Mouse (Mus musculus) 416B (cell line): Measurements from ENCODE around the gene Krt84.
A peak's percentile ranks its signal among the peaks of the same experiment; 100 is the strongest.
"Not testable (repeated sequence)": the region's sequence is repeated elsewhere in the genome, so short reads cannot be mapped to it uniquely, and the experiment has no call there.

Experiments
- DNase-seq: peaks from one replicate; pipeline ENCODE4 v3.0.0; 2011; ENCODE audit warnings: low read depth

Gene Krt84

DNA sequence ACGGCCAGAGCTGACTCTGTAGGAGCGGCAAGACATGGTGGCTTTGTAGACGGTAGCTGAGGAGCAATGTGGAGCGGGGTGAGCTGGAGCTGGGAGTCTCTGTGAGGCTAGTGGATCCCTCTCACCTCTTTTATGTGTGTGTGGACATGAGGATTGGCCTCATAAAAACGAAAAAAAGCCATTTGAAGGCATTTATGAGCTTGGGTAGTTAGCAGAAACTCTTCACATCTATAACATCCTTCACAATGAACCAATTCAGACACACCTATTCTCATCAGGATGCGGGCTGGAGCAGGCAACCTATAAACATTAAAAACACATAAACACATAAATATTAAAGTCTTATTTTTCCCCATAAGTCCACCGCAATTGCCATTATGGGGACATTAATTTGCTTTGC is at the start of gene Krt84:
Krt84 (minus strand) TSS at position 101 of the 400 bp plus-strand sequence.
- DNase-seq = no peak

DNA sequence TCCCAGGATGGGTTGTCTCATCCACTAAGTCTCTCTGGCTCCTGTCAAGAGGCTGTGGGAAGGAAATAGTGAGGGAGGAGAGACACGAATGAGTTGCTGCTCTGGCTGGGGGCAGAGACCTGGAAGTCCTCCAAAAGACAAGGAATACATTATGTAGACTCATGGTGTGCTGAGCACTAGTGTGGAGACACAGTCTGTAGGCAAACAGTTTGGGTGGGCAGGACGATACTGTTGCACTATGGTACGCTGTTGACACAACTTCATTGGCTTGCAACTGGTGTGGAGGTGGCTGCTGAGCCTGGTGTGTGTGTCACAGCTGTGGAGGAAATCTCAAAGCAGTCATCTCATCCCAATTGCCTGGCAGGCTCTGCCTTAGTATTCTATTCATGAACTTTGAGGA is 49.1 kb upstream of the Krt84 start:
- no peak for DNase-seq

DNA sequence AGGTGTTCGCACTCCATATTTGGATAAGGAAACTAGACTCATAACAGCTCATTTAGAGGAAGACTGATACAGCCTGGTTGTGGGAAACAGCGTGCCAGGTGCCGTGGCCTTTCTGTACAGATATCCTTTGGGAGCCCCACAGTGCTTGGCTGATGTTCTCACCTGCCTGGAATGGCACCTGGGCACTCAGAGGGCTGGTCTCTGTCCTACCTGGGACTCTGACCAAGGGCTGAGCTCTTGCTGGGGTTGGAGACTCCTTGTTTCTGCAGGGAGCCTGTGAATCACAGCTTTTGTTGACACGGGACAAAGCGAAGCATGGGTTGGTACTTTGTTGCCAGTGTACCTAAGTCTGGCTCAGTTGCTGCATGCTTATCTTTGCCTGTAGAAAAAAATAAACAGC is 42.9 kb upstream of the Krt84 start:
- no peak for DNase-seq

GRCm38 (mm10) chr15:101573796-101574345 is 41.3 kb upstream of the Krt84 start, which contains the start of gene Krt75:
Gene Krt75, minus strand, starts transcription at chr15:101573904.
- DNase-seq = no peak

- peak; percentile 25 for DNase-seq
Observed at GRCm38 (mm10) chr15:101567780-101568179, 35.2 kb upstream of the Krt84 start.

DNA sequence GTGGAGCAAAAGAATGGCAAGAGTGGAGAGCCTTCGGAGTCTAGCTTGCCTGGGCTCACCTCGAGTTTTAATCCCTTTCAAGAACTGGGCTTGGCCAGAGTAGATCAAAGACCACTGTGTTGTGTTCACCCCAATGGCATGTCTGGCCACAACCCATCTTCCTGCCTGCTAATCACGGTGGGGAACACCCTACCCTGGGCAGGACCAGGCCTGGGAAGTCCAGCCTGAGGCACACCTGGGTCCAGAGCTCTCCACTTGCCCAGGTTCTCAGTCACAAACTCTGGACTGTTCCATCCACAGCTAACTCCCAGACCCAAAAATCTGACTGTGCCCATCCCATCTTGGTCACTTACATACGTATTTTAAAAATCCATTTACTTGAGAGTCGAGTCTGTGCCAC is 30.2 kb upstream of the Krt84 start, which contains the start of gene Krt90:
Krt90 (minus strand) TSS at position 101 of the 400 bp plus-strand sequence.
- no peak for DNase-seq

GRCm38 (mm10) chr15:101558034-101558646 is 25.5 kb upstream of the Krt84 start:
- no peak for DNase-seq

- DNase-seq = no peak
Observed at GRCm38 (mm10) chr15:101553169-101553568, 20.5 kb upstream of the Krt84 start.

DNA sequence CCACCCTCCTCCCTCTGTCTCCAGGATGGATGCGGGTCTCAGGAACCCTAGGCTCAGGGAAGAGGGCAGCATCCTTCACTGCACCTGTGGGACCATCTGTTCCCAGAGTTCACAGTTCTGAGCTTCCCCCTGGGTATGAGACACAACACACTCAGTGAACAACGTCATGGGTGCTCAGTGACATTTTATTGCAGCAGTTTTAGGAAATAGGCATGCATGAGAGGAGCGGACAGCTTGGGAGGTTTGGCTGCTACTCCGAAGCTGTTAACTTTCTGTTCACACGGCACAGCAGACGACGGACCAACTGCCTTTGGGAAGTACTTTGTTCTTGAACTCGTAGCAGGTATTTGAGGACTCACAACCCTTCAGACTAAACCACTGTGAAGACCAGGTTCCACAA is 19.6 kb upstream of the Krt84 start:
- no peak for DNase-seq

DNA sequence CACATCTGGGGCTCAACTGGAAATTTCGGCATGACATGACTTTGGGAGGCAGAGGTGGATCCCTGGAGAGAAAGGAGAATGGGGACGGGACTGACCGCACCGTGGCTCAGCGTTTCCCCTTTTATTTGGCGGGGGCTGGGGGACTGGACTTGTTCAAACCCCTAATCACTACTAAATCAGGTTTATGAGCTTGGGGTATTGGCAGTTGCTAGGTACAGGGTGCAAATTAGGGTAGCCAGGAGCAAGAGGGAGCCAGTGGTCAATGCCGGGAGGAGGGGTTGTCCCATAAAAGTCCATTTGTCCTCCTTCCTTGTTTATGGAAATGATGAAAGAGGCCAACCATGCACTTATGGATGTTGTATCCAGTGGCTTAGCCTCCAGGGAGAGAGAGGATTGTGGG is 17.9 kb upstream of the Krt84 start, which contains the start of gene Krt82:
Krt82 (minus strand) TSS at position 101 of the 400 bp plus-strand sequence.
- no peak for DNase-seq

DNA sequence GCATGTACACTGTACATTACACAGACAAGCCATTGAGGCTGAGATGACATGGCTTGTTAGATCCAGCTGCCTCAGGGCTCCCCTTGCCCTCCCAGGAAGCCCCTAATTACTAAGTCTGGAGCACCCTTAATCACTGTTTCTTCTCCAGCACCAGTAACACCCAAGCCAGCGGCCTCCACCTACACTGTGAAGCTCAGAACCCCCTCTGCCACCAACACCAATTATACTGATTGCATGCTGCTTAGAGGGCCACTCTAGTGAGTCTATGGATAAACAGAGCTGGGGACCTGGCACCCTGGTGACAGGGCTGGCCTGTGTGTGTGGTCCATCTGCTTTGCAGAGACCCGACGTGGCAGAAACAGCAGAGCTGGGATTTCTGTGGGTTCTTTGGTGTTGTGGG is 11.9 kb upstream of the Krt84 start:
- no peak for DNase-seq

- peak; percentile 5 for DNase-seq
Observed at GRCm38 (mm10) chr15:101542543-101542942, 9.9 kb upstream of the Krt84 start.

DNA sequence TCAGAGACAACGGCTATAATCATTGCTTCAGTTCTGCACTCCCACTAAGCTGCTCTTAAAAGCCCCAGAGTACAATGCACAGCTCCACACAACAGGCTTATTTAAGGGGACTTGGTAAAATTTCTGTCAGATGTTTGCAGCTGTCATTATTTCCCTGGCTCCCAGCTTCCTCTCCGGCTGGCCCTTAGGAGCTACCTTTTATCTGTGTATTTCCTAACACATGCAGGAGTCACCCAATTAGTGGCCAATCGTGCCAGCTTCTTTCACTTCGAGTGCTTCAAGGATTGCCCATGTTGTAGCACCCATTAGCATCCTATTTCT is 5.9 kb upstream of the Krt84 start:
- no peak for DNase-seq

GRCm38 (mm10) chr15:101537864-101538579 is 5.4 kb upstream of the Krt84 start:
- peak; percentile 5 for DNase-seq

DNA sequence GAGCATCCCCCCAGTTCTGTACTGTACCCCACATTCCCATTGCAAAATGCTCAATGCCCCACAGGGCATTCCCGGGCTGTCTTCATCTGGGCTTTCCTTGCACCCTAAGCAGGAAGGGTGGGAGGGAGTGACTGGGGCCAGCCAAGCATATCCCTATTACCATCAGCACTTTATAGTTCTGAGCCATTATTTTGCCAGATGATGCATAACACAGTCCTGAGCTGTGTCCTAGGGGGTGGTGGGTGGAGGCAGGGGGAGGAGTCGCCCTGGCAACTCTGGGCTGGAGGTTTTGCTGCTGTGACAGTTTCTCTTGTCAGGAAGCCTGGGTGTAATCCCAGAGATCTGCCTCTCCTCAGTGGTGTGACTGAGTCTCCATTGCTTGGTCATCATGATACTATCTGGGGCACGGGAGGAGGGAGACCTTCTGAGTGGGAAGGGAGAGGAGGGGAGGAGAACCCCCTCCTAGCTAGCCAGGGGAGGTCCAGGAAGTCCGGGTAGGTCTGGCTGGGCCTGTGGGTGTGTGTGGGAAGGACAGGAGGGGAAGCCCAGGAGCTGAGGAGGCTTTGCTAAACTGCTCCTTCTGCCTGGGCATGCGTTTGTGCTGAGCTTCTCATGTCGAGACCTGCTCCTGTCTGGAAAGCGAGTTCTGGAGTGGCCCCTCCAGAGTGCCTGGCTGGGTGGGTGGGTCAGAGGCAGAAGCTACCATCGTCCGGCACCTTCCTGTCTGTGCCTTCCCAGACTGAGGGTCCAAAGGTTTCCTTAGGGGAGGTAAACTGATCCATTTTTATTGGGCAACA is 3.6 kb upstream of the Krt84 start:
- DNase-seq = peak; percentile 1

DNA sequence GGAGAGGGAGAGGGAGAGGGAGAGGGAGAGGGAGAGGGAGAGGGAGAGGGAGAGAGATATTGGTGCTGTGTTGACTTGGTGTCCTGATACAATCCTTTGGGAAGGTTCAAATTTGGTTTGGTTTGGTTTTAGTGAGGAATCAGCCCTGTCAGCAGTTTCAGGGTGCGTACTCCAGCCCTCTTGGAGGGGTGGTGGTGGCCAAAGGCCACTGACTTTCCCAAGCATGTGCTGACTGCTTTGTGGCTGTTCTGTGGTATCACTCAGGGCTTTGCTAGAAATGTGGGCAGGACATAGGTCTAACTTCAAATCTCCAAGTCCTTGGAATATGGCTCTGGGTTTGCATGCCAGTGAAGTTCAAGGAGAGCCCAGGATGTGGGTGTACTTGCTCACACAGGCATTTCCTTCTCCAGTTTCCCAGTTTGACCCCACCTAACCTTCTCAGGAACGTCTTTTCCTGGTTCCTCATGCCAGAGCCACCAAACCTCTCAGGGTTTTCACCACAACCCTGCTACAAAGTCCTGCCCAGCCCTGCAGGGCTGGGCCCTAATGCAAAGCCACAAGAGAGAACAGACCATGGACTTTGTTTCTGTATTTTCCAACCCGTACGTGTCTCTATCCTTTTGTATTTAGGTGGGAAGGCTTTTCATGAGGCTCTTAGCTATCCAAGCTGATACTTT is 9.9 kb downstream of the Krt84 start:
- DNase-seq = no peak

DNA sequence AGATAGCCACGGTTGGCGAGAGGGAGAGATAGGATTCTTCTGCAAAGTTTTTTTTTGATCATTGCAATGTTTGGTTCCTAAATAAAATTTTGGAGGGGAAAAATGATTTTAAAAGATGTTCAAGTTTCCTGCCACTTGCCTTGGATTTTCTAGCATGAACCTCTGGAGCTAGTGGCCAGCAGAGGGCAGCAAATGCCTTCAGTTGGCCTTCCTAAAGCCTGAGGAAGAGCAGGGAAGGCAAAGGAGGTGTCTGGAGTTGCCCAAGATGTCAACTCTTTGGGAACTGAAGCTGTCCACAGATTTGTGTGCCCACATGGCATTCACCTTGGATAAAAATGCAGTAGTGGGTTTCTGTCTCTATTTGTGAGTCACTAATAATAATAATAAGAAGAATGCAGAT is 12.8 kb downstream of the Krt84 start:
- DNase-seq = peak; percentile 77

DNA sequence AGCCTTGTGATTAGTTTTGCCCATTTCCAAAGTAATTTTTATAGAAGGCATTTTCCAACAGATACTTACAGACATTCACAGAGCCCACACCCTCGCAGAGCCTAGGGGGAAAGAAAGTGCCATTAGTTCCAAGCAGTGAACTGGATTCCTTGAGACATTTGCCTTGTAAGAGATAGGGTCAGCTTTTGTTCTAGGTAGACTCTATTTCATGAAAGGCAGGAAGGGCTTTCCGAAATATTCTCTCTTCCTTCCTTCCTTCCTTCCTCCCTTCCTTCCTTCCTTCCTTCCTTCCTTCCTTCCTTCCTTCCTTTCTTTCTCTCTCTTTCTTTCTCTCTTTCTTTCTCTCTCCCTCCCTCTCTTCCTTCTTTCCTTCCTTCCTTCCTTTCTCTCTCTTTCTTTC is 15.5 kb downstream of the Krt84 start, which contains the start of gene Gm49425:
Gm49425 (minus strand) TSS at position 101 of the 400 bp plus-strand sequence.
- not testable (repeated sequence) for DNase-seq

- no peak for DNase-seq
Observed at GRCm38 (mm10) chr15:101508247-101508646, 24.4 kb downstream of the Krt84 start.

- DNase-seq = no peak
Observed at GRCm38 (mm10) chr15:101506896-101507758, 25.5 kb downstream of the Krt84 start.

- DNase-seq = peak; percentile 48
Observed at GRCm38 (mm10) chr15:101497181-101497580, 35.4 kb downstream of the Krt84 start.
